ENCODE assay signal across 13 mouse cellular contexts in genomic region chr1:74139415-74139814, GRCm38 (mm10). TPM values are rescaled to one million over a fixed set of nuclear protein-coding genes. Genes with fewer than 3 reads are reported as not detected.
DNase-seq lines count a peak whose midpoint lies in the region; ATAC-seq and TF ChIP-seq lines count a peak whose summit lies in the region.
"Had no signal": no experiment of that assay in that cellular context is flagged by ENCODE, and none has a peak within 500 bp of the region (broad histone marks: within the 10 kb centered on the region; RNA-seq: fewer than 3 reads in every experiment).

No protein-coding gene starts in this region.

- 51% methylated on average over 3 of the region's 3 CpGs for WGBS in kidney, adult 2 months
- WGBS in kidney, embryonic 15.5 days, result 57% methylated on average over 3 of the region's 3 CpGs
- WGBS in thymus, adult 2 months, result 52% methylated on average over 3 of the region's 3 CpGs
- WGBS in stomach, postnatal 0 days, result 61% methylated on average over 3 of the region's 3 CpGs

- H3K9me3 ChIP-seq in kidney, embryonic 15.5 days (replicated peaks), result no peaks in the 10 kb centered on the region
- no peaks in the 10 kb centered on the region for H3K9me3 ChIP-seq in stomach, postnatal 0 days (ENCODE audit: control insufficient read depth, low read length)
- H3K9me3 ChIP-seq: stomach, embryonic 15.5 days had no signal

- H3K27me3 ChIP-seq in kidney, adult 2 months (replicated peaks; ENCODE audit: control insufficient read depth, insufficient read depth, low read length), result no peaks in the 10 kb centered on the region
- H3K27me3 ChIP-seq in kidney, embryonic 15.5 days, result no peaks in the 10 kb centered on the region
- H3K27me3 ChIP-seq in thymus, adult 2 months (ENCODE audit: control insufficient read depth, insufficient read depth, low read length), result no peaks in the 10 kb centered on the region
- no peaks in the 10 kb centered on the region for H3K27me3 ChIP-seq in stomach, postnatal 0 days (ENCODE audit: control insufficient read depth, insufficient read depth, low read length)
- H3K27me3 ChIP-seq: stomach, embryonic 15.5 days had no signal

- no peak overlapping the region for H3K4me3 ChIP-seq in kidney, adult 2 months (ENCODE audit: insufficient read depth, low read depth, low read length)
- no peak overlapping the region for H3K4me3 ChIP-seq in kidney, embryonic 15.5 days (replicated peaks)
- H3K4me3 ChIP-seq in thymus, adult 2 months (ENCODE audit: control insufficient read depth, insufficient read depth, low read length), result no peak overlapping the region
- no peak overlapping the region for H3K4me3 ChIP-seq in bone marrow macrophage, adult 2 months (ENCODE audit: insufficient read depth, low read length)
- no peak overlapping the region for H3K4me3 ChIP-seq in stomach, postnatal 0 days (ENCODE audit: low read depth, low read length)
- H3K4me3 ChIP-seq: myocyte; stomach, embryonic 15.5 days had no signal

- TF ChIP-seq CTCF in kidney, adult 2 months (conservative IDR thresholded peaks at IDR 0.05; ENCODE audit: insufficient read depth, insufficient read length, low read depth, low read length), result peak; percentile 22; the same call in 1 of the 2 replicates
- peak; percentile 44; the same call in 1 of the 2 replicates for TF ChIP-seq CTCF in thymus, adult 2 months (IDR thresholded peaks at IDR 0.05; ENCODE audit: borderline replicate concordance, control insufficient read depth, extremely low read depth, insufficient read depth, low read length, poor library complexity)
- peak; percentile 44; the same call in 1 of the 2 replicates for TF ChIP-seq CTCF in bone marrow macrophage, adult 2 months (IDR thresholded peaks at IDR 0.05; ENCODE audit: low read depth, low read length)
- peak; percentile 59 for TF ChIP-seq CTCF in stomach, postnatal 0 days (IDR thresholded peaks at IDR 0.05; ENCODE audit: low read depth)

- no peak overlapping the region for H3K4me2 ChIP-seq in kidney, embryonic 15.5 days
- H3K4me2 ChIP-seq in stomach, postnatal 0 days (replicated peaks; ENCODE audit: low read depth), result no peak overlapping the region
- H3K4me2 ChIP-seq: stomach, embryonic 15.5 days had no signal

- H3K36me3 ChIP-seq in kidney, adult 2 months (ENCODE audit: control insufficient read depth, insufficient read depth, low read length), result no peaks in the 10 kb centered on the region
- no peaks in the 10 kb centered on the region for H3K36me3 ChIP-seq in kidney, embryonic 15.5 days
- H3K36me3 ChIP-seq in thymus, adult 2 months (ENCODE audit: control insufficient read depth, insufficient read depth, low read length), result no peaks in the 10 kb centered on the region
- no peaks in the 10 kb centered on the region for H3K36me3 ChIP-seq in stomach, postnatal 0 days (ENCODE audit: control insufficient read depth, insufficient read depth, low read length)
- H3K36me3 ChIP-seq: stomach, embryonic 15.5 days had no signal

- no peak for ATAC-seq in kidney, embryonic 15.5 days (replicated peaks; ENCODE audit: low FRiP score)
- no peak for ATAC-seq in stomach, postnatal 0 days (ENCODE audit: low FRiP score, low TSS enrichment)

- DNase-seq in kidney, adult 2 months, result peak; percentile 23
- no peak for DNase-seq in thymus, adult 2 months
- DNase-seq in thymus, adult 18-20 months, result no peak
- DNase-seq in stomach, postnatal 0 days (ENCODE audit: low spot score), result no peak
- no peak for DNase-seq in ovary, postnatal 36 days (ENCODE audit: low spot score)
- no peak for DNase-seq in thymus, postnatal 0 days (ENCODE audit: low spot score)
- DNase-seq: left cerebral cortex, postnatal 4 days had no signal

- TF ChIP-seq POLR2A in kidney, adult 2 months (IDR thresholded peaks at IDR 0.05; ENCODE audit: low read depth, low read length), result no peak
- no peak for TF ChIP-seq POLR2A in thymus, adult 2 months (IDR thresholded peaks at IDR 0.05; ENCODE audit: control insufficient read depth, extremely low read depth, insufficient read depth, low read length, poor library complexity)
- TF ChIP-seq POLR2A in bone marrow macrophage, adult 2 months (IDR thresholded peaks at IDR 0.05; ENCODE audit: borderline replicate concordance, low read depth, low read length), result no peak

- no peak for TF ChIP-seq EP300 in stomach, postnatal 0 days (optimal IDR thresholded peaks at IDR 0.05)

- no peak overlapping the region for H3K9ac ChIP-seq in kidney, embryonic 15.5 days
- H3K9ac ChIP-seq in stomach, postnatal 0 days (ENCODE audit: low read length), result no peak overlapping the region
- H3K9ac ChIP-seq: stomach, embryonic 15.5 days had no signal

- no peaks in the 10 kb centered on the region for H3K4me1 ChIP-seq in kidney, adult 2 months (ENCODE audit: control insufficient read depth, insufficient read depth, low read length)
- no peaks in the 10 kb centered on the region for H3K4me1 ChIP-seq in kidney, embryonic 15.5 days
- no peaks in the 10 kb centered on the region for H3K4me1 ChIP-seq in thymus, adult 2 months (replicated peaks; ENCODE audit: control insufficient read depth, insufficient read depth, low read length)
- H3K4me1 ChIP-seq in bone marrow macrophage, adult 2 months (ENCODE audit: control insufficient read depth, insufficient read depth, low read length), result peaks cover under 1% of the 10 kb centered on the region
- H3K4me1 ChIP-seq in stomach, postnatal 0 days (replicated peaks; ENCODE audit: control insufficient read depth, insufficient read depth), result no peaks in the 10 kb centered on the region
- H3K4me1 ChIP-seq: stomach, embryonic 15.5 days had no signal

- no peak overlapping the region for H3K27ac ChIP-seq in kidney, adult 2 months (ENCODE audit: insufficient read depth, low read depth, low read length)
- H3K27ac ChIP-seq in kidney, embryonic 15.5 days, result no peak overlapping the region
- no peak overlapping the region for H3K27ac ChIP-seq in thymus, adult 2 months (ENCODE audit: control insufficient read depth, insufficient read depth, low read length)
- H3K27ac ChIP-seq in bone marrow macrophage, adult 2 months (ENCODE audit: insufficient read depth, low read depth, low read length), result no peak overlapping the region
- no peak overlapping the region for H3K27ac ChIP-seq in stomach, postnatal 0 days (replicated peaks)
- H3K27ac ChIP-seq: stomach, embryonic 15.5 days had no signal

RNA-seq across cellular contexts. Expression of gene Rufy4, which starts 14.1 kb away (rescaled TPM):
- 2.4 and 3.3 TPM in 2 replicates for polyA plus RNA-seq in kidney, adult 2 months (2012; rRNA removed)
- polyA plus RNA-seq in kidney, embryonic 15.5 days (2015; fragmentation: Nextera tagmentation; extraction: Ambion mirVana), result 0.17 and 0.40 TPM in 2 replicates
- 0.49 and 1.0 TPM in 2 replicates for polyA plus RNA-seq in thymus, adult 2 months (2012; rRNA removed)
- not detected in 2 replicates for polyA plus RNA-seq in bone marrow macrophage, adult 2 months (2012; ENCODE audit: insufficient read depth, insufficient read length, missing spikeins)
- polyA plus RNA-seq in stomach, postnatal 0 days (2015; fragmentation: Nextera tagmentation; extraction: Ambion mirVana), result 0.13 and 0.19 TPM in 2 replicates
- polyA plus RNA-seq in thymus, postnatal 0 days (2015; fragmentation: Nextera tagmentation; extraction: Ambion mirVana), result 0.08 and 0.15 TPM in 2 replicates
- polyA plus RNA-seq: myocyte had no signal

RNA-seq across cellular contexts. Expression of gene Cxcr2, which starts 14.4 kb away (rescaled TPM):
- polyA plus RNA-seq in kidney, adult 2 months (2012; rRNA removed), result 0.07 and 0.55 TPM in 2 replicates
- 0.12 and 0.16 TPM in 2 replicates for polyA plus RNA-seq in kidney, embryonic 15.5 days (2015; fragmentation: Nextera tagmentation; extraction: Ambion mirVana)
- polyA plus RNA-seq in thymus, adult 2 months (2012; rRNA removed), result 0.74 and 2.2 TPM in 2 replicates
- polyA plus RNA-seq in bone marrow macrophage, adult 2 months (2012; ENCODE audit: insufficient read depth, insufficient read length, missing spikeins), result not detected in 2 replicates
- polyA plus RNA-seq in stomach, postnatal 0 days (2015; fragmentation: Nextera tagmentation; extraction: Ambion mirVana), result 0.15 and 0.18 TPM in 2 replicates
- polyA plus RNA-seq in thymus, postnatal 0 days (2015; fragmentation: Nextera tagmentation; extraction: Ambion mirVana), result 0.15 and 0.20 TPM in 2 replicates
- polyA plus RNA-seq: myocyte had no signal

RNA-seq across cellular contexts. Expression of gene Tns1, which starts 15.2 kb away (rescaled TPM):
- polyA plus RNA-seq in kidney, adult 2 months (2012; rRNA removed), result 400 and 465 TPM in 2 replicates
- polyA plus RNA-seq in kidney, embryonic 15.5 days (2015; fragmentation: Nextera tagmentation; extraction: Ambion mirVana), result 62.7 and 70.9 TPM in 2 replicates
- 117 and 122 TPM in 2 replicates for polyA plus RNA-seq in thymus, adult 2 months (2012; rRNA removed)
- polyA plus RNA-seq in bone marrow macrophage, adult 2 months (2012; ENCODE audit: insufficient read depth, insufficient read length, missing spikeins), result 32.8 and 35.5 TPM in 2 replicates
- 28.8 and 32.7 TPM in 2 replicates for polyA plus RNA-seq in stomach, postnatal 0 days (2015; fragmentation: Nextera tagmentation; extraction: Ambion mirVana)
- 12.6 and 13.0 TPM in 2 replicates for polyA plus RNA-seq in thymus, postnatal 0 days (2015; fragmentation: Nextera tagmentation; extraction: Ambion mirVana)

RNA-seq across cellular contexts. Expression of gene Cxcr1, which starts 55.0 kb away (rescaled TPM):
- not detected in 2 replicates for polyA plus RNA-seq in kidney, adult 2 months (2012; rRNA removed)
- polyA plus RNA-seq in kidney, embryonic 15.5 days (2015; fragmentation: Nextera tagmentation; extraction: Ambion mirVana), result not detected in 2 replicates
- polyA plus RNA-seq in thymus, adult 2 months (2012; rRNA removed), result not detected in 2 replicates
- polyA plus RNA-seq in bone marrow macrophage, adult 2 months (2012; ENCODE audit: insufficient read depth, insufficient read length, missing spikeins), result not detected in 2 replicates
- 0.08 TPM in 1 of 2 replicates, not detected in the other for polyA plus RNA-seq in stomach, postnatal 0 days (2015; fragmentation: Nextera tagmentation; extraction: Ambion mirVana)
- polyA plus RNA-seq in thymus, postnatal 0 days (2015; fragmentation: Nextera tagmentation; extraction: Ambion mirVana), result not detected in 2 replicates
- polyA plus RNA-seq: heart, embryonic 16.5 days; intestine, embryonic 14.5 days; myocyte; stomach, embryonic 15.5 days had no signal
